Mouse (Mus musculus): ENCODE data around the gene Evpl. TPM values are rescaled to one million over a fixed set of nuclear protein-coding genes. Genes with fewer than 3 reads are reported as not detected.

Gene Evpl
- polyA plus RNA-seq, 1 experiment from 2014 or later, result 28.5 TPM

- peaks cover 5% of the 10 kb centered on the region; the same call in 1 of the 2 replicates for H3K4me1 ChIP-seq
- WGBS, result 55% methylated on average over 4 of the region's 4 CpGs
- H3K9me3 ChIP-seq (replicated peaks), result no peaks in the 10 kb centered on the region
- no peak for ATAC-seq (ENCODE audit: insufficient number of reproducible peaks, low FRiP score, low TSS enrichment, low read depth)
- H3K36me3 ChIP-seq, result peaks cover 6% of the 10 kb centered on the region; the same call in 1 of the 2 replicates
- H3K9ac ChIP-seq, result no peak overlapping the region
- no peak overlapping the region for H3K4me2 ChIP-seq (replicated peaks)
- no peak overlapping the region for H3K27ac ChIP-seq (replicated peaks)
- H3K27me3 ChIP-seq, result peaks cover 3% of the 10 kb centered on the region
- no peak overlapping the region for H3K4me3 ChIP-seq (replicated peaks)
These were observed 9.2 kb downstream of the Evpl start for GRCm38 (mm10) chr11:116228699-116229098.

- H3K4me2 ChIP-seq (replicated peaks), result no peak overlapping the region
- ATAC-seq (ENCODE audit: insufficient number of reproducible peaks, low FRiP score, low TSS enrichment, low read depth), result no peak
- H3K9me3 ChIP-seq (replicated peaks), result no peaks in the 10 kb centered on the region
- H3K36me3 ChIP-seq, result peaks cover 6% of the 10 kb centered on the region; the same call in 1 of the 2 replicates
- H3K27ac ChIP-seq (replicated peaks), result no peak overlapping the region
- no peak overlapping the region for H3K9ac ChIP-seq
- peaks cover 20% of the 10 kb centered on the region for H3K4me1 ChIP-seq
- 0% methylated on average over 2 of the region's 2 CpGs for WGBS
- peaks cover 19% of the 10 kb centered on the region for H3K27me3 ChIP-seq
- H3K4me3 ChIP-seq (replicated peaks), result no peak overlapping the region
These were observed 11.5 kb downstream of the Evpl start for GRCm38 (mm10) chr11:116226414-116226813.

DNA sequence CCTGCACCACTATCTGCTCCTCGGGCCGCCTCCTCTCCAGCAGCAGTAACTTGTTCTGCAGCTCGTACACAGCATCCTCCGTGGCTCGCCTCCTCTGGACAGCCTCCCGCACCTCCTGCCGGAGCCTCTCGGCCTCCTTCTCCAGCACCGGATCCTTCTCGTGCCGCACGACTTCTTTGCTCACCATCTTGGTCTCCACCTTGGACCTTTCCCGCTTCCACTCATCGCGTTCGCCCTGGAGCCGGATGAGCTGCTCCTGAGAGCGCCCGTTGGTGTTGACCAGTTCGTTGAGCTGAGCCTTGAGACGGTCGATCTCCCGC is 15.2 kb downstream of the Evpl start:
- ATAC-seq (ENCODE audit: insufficient number of reproducible peaks, low FRiP score, low TSS enrichment, low read depth), result no peak
- Histone ChIP-seq H3K4me3 (replicated peaks) (peak overlapping the region; percentile 39), H3K27me3 (peaks cover 29% of the 10 kb centered on the region), H3K4me2 (replicated peaks) (peak overlapping the region; percentile 62), H3K9me3 (replicated peaks) (no peaks in the 10 kb centered on the region), H3K36me3 (peaks cover 6% of the 10 kb centered on the region; the same call in 1 of the 2 replicates), H3K4me1 (peaks cover 34% of the 10 kb centered on the region), H3K27ac (replicated peaks) (no peak overlapping the region), H3K9ac (peak overlapping the region; percentile 21; the same call in 1 of the 2 replicates)
- 25% methylated on average over 23 of the region's 23 CpGs for WGBS

DNA sequence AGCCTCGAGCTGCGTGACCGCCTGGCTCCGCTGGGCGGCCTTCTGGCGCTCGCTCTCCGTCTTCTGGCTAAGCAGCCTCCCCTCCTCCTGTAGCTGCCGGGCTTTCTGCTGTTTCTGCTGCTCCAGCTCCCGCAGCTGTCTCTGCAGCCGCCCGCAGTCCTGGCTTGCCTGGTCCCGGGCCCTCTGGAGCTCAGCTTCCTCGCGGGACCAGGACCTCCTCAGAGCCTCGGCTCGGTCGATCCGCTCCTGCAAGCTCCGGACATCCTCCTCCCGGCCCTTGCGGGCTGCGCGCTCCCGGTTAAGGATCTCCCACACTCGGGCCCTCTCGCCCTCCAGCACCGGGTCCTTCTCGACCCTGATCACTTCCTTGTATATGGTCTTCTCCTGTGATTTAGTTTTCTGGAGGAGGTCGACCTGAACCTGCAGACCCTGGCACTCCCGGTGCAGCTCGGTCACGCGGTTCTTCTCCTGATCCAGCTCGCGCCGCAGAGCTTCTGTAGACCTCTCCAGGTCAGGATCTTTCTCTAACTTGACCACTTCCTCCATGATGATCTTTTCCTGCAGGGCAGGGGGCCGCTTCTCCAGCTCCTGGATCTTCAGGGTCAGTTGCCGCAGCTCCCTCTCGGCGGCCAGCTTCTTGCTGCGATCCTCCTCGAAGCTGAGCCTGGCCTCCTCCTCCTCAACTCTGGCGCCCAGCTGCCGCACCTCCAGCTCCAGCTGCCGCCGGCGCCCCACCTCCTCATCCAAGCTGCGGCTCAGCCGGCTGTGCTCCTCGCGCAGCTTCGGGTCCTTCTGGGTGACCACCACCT is 15.7 kb downstream of the Evpl start:
- Histone ChIP-seq H3K4me1 (peaks cover 34% of the 10 kb centered on the region), H3K4me2 (replicated peaks) (peak overlapping the region; percentile 62), H3K36me3 (peaks cover 6% of the 10 kb centered on the region; the same call in 1 of the 2 replicates), H3K4me3 (replicated peaks) (peak overlapping the region; percentile 39), H3K9me3 (replicated peaks) (no peaks in the 10 kb centered on the region), H3K9ac (peak overlapping the region; percentile 21; the same call in 1 of the 2 replicates), H3K27me3 (peaks cover 29% of the 10 kb centered on the region), H3K27ac (replicated peaks) (no peak overlapping the region)
- ATAC-seq (ENCODE audit: insufficient number of reproducible peaks, low FRiP score, low TSS enrichment, low read depth), result no peak
- 21% methylated on average over 53 of the region's 53 CpGs for WGBS

DNA sequence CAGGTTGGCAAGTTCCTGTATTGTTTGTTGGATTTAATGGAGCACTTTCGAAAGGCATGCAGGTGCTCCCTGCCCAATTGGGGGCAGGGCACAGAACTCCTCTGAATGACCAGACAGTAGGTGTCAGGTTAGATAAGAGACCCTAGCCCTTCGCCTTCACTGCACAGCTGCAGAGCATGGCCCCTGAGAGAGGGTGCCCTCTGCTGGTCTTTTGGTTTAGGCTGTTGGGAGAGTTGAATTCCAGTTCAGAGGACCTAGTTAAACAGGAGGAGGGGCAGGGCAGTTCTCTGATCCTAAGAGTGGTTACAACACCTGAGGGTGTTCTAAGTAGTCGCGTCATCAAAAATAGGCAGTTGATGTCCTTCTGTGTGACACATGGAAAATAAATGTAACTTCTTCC is 18.0 kb downstream of the Evpl start:
- no peak for ATAC-seq (ENCODE audit: insufficient number of reproducible peaks, low FRiP score, low TSS enrichment, low read depth)
- peaks cover 34% of the 10 kb centered on the region for H3K4me1 ChIP-seq
- H3K27ac ChIP-seq (replicated peaks), result 0 out of 2 replicates have a peak overlapping the region, but pooled peaks have one; percentile 80
- no peak overlapping the region for H3K9ac ChIP-seq
- H3K9me3 ChIP-seq (replicated peaks), result no peaks in the 10 kb centered on the region
- H3K27me3 ChIP-seq, result peaks cover 29% of the 10 kb centered on the region
- 23% methylated on average over 4 of the region's 4 CpGs for WGBS
- H3K4me3 ChIP-seq (replicated peaks), result no peak overlapping the region
- H3K36me3 ChIP-seq, result peaks cover 3% of the 10 kb centered on the region; the same call in 1 of the 2 replicates
- H3K4me2 ChIP-seq (replicated peaks), result no peak overlapping the region

DNA sequence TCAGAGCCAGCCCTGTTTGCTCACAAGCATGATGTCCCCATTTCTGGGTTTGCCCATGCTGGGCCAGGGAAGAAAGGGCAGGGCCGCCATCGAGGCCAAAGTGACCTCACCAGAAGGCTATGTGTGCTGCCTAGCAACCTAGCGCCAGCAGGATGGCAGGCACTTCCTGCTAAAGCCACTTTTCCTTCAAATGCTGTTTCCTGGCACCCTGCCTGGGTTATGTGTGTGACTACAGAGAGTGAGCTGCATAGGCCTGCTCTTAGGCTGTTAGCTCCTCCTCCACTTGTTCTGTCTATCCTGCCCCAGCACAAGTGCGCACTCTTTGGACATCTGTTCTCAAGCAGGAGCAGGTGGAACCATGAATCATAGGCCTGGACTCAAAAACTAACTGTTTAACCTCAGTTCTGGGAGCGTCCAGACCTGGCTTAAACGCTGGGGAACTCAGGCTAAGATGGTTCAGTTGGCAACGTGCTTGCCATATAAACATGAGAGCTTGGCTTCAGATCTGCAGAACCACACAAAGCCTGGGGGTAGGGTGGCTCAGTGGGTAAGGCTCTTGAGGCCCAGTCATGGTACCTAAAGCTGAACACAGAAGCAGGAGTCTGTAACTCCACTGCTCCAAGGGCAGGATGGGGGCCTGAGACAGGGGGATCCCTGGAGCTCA is 19.0 kb downstream of the Evpl start:
- H3K4me2 ChIP-seq (replicated peaks), result no peak overlapping the region

GRCm38 (mm10) chr11:116218263-116218662 is 19.6 kb downstream of the Evpl start:
- Histone ChIP-seq H3K27ac (replicated peaks) (peak overlapping the region; percentile 80), H3K4me1 (peaks cover 34% of the 10 kb centered on the region), H3K9me3 (replicated peaks) (no peaks in the 10 kb centered on the region), H3K9ac (no peak overlapping the region), H3K36me3 (no peaks in the 10 kb centered on the region), H3K4me2 (replicated peaks) (no peak overlapping the region), H3K4me3 (replicated peaks) (no peak overlapping the region), H3K27me3 (peaks cover 22% of the 10 kb centered on the region)
- WGBS, result 91% methylated on average over 2 of the region's 2 CpGs
- ATAC-seq (ENCODE audit: insufficient number of reproducible peaks, low FRiP score, low TSS enrichment, low read depth), result no peak

More for the DNA sequence above, 19.0 kb downstream of the Evpl start:
- Histone ChIP-seq H3K9me3 (replicated peaks) (no peaks in the 10 kb centered on the region), H3K9ac (no peak overlapping the region), H3K4me3 (replicated peaks) (no peak overlapping the region), H3K27ac (replicated peaks) (peak overlapping the region; percentile 80), H3K27me3 (peaks cover 28% of the 10 kb centered on the region), H3K4me1 (peaks cover 34% of the 10 kb centered on the region), H3K36me3 (no peaks in the 10 kb centered on the region)
- WGBS, result 49% methylated on average over 7 of the region's 7 CpGs
- ATAC-seq (ENCODE audit: insufficient number of reproducible peaks, low FRiP score, low TSS enrichment, low read depth), result peak; percentile 65

DNA sequence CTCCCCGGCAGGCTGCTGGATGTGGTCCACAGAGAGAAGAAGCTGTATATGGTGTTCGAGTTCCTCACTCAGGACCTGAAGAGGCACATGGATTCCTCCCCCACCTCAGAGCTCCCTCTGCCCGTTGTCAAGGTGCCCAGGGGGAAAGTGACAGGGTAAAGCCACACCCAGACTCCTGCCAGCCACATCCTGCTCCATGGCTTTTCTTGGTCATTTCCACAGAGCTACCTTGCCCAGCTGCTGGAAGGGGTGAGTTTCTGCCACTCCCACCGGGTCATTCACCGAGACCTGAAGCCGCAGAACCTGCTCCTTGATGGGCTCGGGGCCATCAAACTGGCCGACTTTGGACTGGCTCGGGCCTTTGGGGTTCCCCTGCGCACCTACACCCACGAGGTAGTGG is 21.3 kb downstream of the Evpl start:
- H3K4me2 ChIP-seq (replicated peaks), result no peak overlapping the region
- no peak overlapping the region for H3K4me3 ChIP-seq (replicated peaks)
- H3K9ac ChIP-seq, result no peak overlapping the region
- peaks cover 11% of the 10 kb centered on the region; the same call in 1 of the 2 replicates for H3K27me3 ChIP-seq
- no peaks in the 10 kb centered on the region for H3K36me3 ChIP-seq
- H3K27ac ChIP-seq (replicated peaks), result no peak overlapping the region
- H3K9me3 ChIP-seq (replicated peaks), result no peaks in the 10 kb centered on the region
- ATAC-seq (ENCODE audit: insufficient number of reproducible peaks, low FRiP score, low TSS enrichment, low read depth), result no peak
- peaks cover 19% of the 10 kb centered on the region for H3K4me1 ChIP-seq
- WGBS, result 74% methylated on average over 11 of the region's 11 CpGs

GRCm38 (mm10) chr11:116215991-116216390 is 21.9 kb downstream of the Evpl start:
- no peak for ATAC-seq (ENCODE audit: insufficient number of reproducible peaks, low FRiP score, low TSS enrichment, low read depth)
- no peak overlapping the region for H3K4me3 ChIP-seq (replicated peaks)
- no peaks in the 10 kb centered on the region for H3K9me3 ChIP-seq (replicated peaks)
- WGBS, result 95% methylated on average over 6 of the region's 6 CpGs
- peaks cover 23% of the 10 kb centered on the region for H3K4me1 ChIP-seq
- H3K4me2 ChIP-seq (replicated peaks), result no peak overlapping the region
- H3K27ac ChIP-seq (replicated peaks), result no peak overlapping the region
- H3K27me3 ChIP-seq, result peaks cover 5% of the 10 kb centered on the region; the same call in 1 of the 2 replicates
- H3K36me3 ChIP-seq, result no peaks in the 10 kb centered on the region
- no peak overlapping the region for H3K9ac ChIP-seq

DNA sequence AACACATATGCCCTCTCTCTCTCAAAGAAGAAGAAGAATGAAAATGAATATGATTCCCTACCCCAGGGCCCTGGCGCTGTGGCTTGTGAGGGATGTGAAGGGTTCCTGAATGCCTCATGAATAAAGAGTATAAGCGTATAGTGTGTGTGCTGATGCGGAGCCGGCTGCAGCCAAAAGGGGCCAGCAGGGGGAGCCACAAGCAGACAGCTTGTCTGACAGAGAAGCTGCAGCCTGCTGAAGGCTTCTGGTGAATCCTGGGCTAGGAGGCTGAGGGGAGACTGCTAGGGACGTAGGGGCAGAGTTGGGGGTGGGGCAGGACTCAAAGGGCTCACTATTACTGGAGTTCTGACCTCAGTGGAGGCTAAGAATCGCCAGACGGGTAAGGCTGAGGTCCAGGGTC is 22.7 kb downstream of the Evpl start:
- Histone ChIP-seq H3K36me3 (no peaks in the 10 kb centered on the region), H3K9ac (no peak overlapping the region), H3K4me1 (peaks cover 23% of the 10 kb centered on the region), H3K9me3 (replicated peaks) (no peaks in the 10 kb centered on the region), H3K27ac (replicated peaks) (no peak overlapping the region), H3K4me3 (replicated peaks) (no peak overlapping the region), H3K27me3 (no peaks in the 10 kb centered on the region), H3K4me2 (replicated peaks) (no peak overlapping the region)
- no peak for ATAC-seq (ENCODE audit: insufficient number of reproducible peaks, low FRiP score, low TSS enrichment, low read depth)
- WGBS, result 83% methylated on average over 7 of the region's 7 CpGs

DNA sequence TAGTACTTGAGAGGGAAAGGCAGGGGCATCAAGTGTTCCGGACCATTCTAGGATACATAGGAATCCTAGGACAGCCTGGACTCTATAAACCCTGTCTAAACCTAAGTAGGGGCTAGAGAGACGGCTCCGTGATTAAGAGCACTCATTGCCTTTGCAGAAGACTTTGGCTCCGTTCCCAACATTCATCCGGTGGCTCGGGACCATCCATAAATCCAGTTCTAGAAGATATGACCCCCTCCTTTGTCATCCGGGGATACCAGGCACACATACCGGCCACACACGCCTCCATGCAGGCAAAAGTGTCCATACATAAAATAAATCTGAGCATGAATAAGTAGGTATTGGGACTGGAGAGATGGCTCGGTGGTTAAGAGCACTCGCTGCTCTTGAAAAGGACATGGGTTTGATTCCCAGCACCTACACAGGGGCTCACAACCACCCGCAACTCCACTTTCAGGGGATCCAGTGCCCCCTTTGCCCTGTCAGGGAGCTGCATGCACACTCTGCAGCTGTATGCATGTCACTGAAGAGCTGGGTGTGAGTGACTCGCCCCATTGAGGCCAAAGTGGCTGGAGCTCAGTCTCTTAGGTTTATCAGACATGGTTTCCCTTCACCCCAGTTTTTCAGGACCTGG is 23.9 kb downstream of the Evpl start:
- Histone ChIP-seq H3K9me3 (replicated peaks) (no peaks in the 10 kb centered on the region), H3K4me3 (replicated peaks) (no peak overlapping the region), H3K36me3 (no peaks in the 10 kb centered on the region), H3K4me1 (peaks cover 12% of the 10 kb centered on the region), H3K4me2 (replicated peaks) (no peak overlapping the region), H3K27ac (replicated peaks) (no peak overlapping the region), H3K27me3 (no peaks in the 10 kb centered on the region), H3K9ac (no peak overlapping the region)
- WGBS, result 90% methylated on average over 13 of the region's 13 CpGs
- no peak for ATAC-seq (ENCODE audit: insufficient number of reproducible peaks, low FRiP score, low TSS enrichment, low read depth)

Measured in embryonic facial prominence, embryonic 15.5 days (tissue).